ENCODE assay signal across 24 mouse cellular contexts in the genomic region with DNA sequence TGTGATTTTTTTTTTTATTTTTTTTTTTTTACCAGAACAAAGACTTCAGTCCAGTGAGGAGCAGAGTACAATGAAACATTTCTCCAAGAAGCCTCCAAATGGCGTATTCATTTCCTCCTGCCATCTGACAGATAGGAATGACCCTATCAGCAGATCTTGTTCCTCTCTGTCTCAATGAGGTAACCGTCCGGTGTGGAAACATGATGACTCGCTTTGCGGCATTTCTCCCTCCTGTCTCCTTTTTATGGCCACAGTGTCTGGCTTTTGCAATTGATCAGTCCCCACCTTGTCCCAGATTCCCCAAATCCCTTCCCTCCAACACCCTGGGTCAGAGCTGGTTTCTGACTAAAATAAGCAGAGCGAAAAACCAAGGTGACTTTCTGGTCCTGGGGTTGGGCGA.
DNase-seq lines count a peak whose midpoint lies in the region; ATAC-seq lines count a peak whose summit lies in the region.
"Had no signal": no experiment of that assay in that cellular context is flagged by ENCODE, and none has a peak within 500 bp of the region (broad histone marks: within the 10 kb centered on the region; RNA-seq: fewer than 3 reads in every experiment).

No protein-coding gene starts in this region.

- peak; percentile 10 for DNase-seq in adrenal gland, adult 8-10 months
- DNase-seq in adrenal gland, postnatal 14 days: no peak
- peak; percentile 53 for DNase-seq in midbrain, embryonic 11.5 days (ENCODE audit: low spot score, missing footprints)
- no peak for DNase-seq in kidney, postnatal 36 days
- no peak for DNase-seq in cerebellum, postnatal 4 days (ENCODE audit: low spot score in 2 of 2)
- no peak for DNase-seq in left cerebral cortex, adult 11 months (ENCODE audit: low spot score)
- DNase-seq: cerebellum, adult 11-12 months; cerebellum, postnatal 10 days; forebrain, postnatal 0 days; gastrocnemius, postnatal 36 days; kidney, adult 2 months; right cerebral cortex, postnatal 14 days; thymus, adult 2 months; thymus, postnatal 4 days had no signal

- H3K4me2 ChIP-seq in midbrain, embryonic 11.5 days: no peak overlapping the region
- H3K4me2 ChIP-seq in midbrain, embryonic 13.5 days (replicated peaks): no peak overlapping the region
- H3K4me2 ChIP-seq: embryonic facial prominence, embryonic 12.5 days; hindbrain, embryonic 15.5 days; midbrain, embryonic 15.5 days had no signal

- no peaks in the 10 kb centered on the region for H3K9me3 ChIP-seq in midbrain, embryonic 11.5 days (ENCODE audit: control insufficient read depth, low read length)
- H3K9me3 ChIP-seq in midbrain, embryonic 13.5 days: no peaks in the 10 kb centered on the region
- H3K9me3 ChIP-seq: embryonic facial prominence, embryonic 12.5 days; heart, embryonic 10.5 days; hindbrain, embryonic 15.5 days; megakaryocyte, embryonic 14.5 days; midbrain, embryonic 15.5 days had no signal

- H3K9ac ChIP-seq in midbrain, embryonic 11.5 days (ENCODE audit: low read length): no peak overlapping the region
- H3K9ac ChIP-seq in midbrain, embryonic 13.5 days (replicated peaks): no peak overlapping the region
- H3K9ac ChIP-seq: embryonic facial prominence, embryonic 12.5 days; forebrain, postnatal 0 days; hindbrain, embryonic 15.5 days; midbrain, embryonic 15.5 days had no signal

- H3K4me3 ChIP-seq in midbrain, embryonic 11.5 days (ENCODE audit: low read depth, low read length): no peak overlapping the region
- H3K4me3 ChIP-seq in midbrain, embryonic 13.5 days (replicated peaks): no peak overlapping the region
- H3K4me3 ChIP-seq in macrophage (ENCODE audit: inconsistent target): no peak overlapping the region
- H3K4me3 ChIP-seq: embryonic facial prominence, embryonic 12.5 days; heart, embryonic 10.5 days; hindbrain, embryonic 15.5 days; megakaryocyte, embryonic 14.5 days; midbrain, embryonic 15.5 days had no signal

- no peaks in the 10 kb centered on the region for H3K27me3 ChIP-seq in midbrain, embryonic 11.5 days (ENCODE audit: control insufficient read depth, insufficient read depth, low read length)
- no peaks in the 10 kb centered on the region for H3K27me3 ChIP-seq in midbrain, embryonic 13.5 days
- H3K27me3 ChIP-seq: embryonic facial prominence, embryonic 12.5 days; hindbrain, embryonic 15.5 days; megakaryocyte, embryonic 14.5 days; midbrain, embryonic 15.5 days had no signal

- H3K79me2 ChIP-seq in macrophage (ENCODE audit: inconsistent target): no peaks in the 10 kb centered on the region

- 89% methylated on average over 7 of the region's 7 CpGs for WGBS in midbrain, embryonic 11.5 days
- 94% methylated on average over 7 of the region's 7 CpGs for WGBS in midbrain, embryonic 13.5 days
- WGBS in macrophage (ENCODE audit: missing documents): 57% methylated on average over 7 of the region's 7 CpGs

- H3K27ac ChIP-seq in midbrain, embryonic 11.5 days (ENCODE audit: low read depth, low read length): no peak overlapping the region
- H3K27ac ChIP-seq in midbrain, embryonic 13.5 days: no peak overlapping the region
- H3K27ac ChIP-seq in macrophage: peak overlapping the region; percentile 71
- H3K27ac ChIP-seq: embryonic facial prominence, embryonic 12.5 days; heart, embryonic 10.5 days; hindbrain, embryonic 15.5 days; kidney, postnatal 0 days; midbrain, embryonic 15.5 days; stomach, postnatal 0 days had no signal

- ATAC-seq in midbrain, embryonic 11.5 days (ENCODE audit: low FRiP score): no peak
- ATAC-seq in midbrain, embryonic 13.5 days: no peak
- ATAC-seq: CD4-positive, CD25-positive, alpha-beta regulatory T cell, adult 4 months; forebrain, postnatal 0 days; midbrain, embryonic 15.5 days had no signal

- H3K36me3 ChIP-seq in midbrain, embryonic 11.5 days (ENCODE audit: control insufficient read depth, insufficient read depth, low read length): no peaks in the 10 kb centered on the region
- no peaks in the 10 kb centered on the region for H3K36me3 ChIP-seq in midbrain, embryonic 13.5 days
- no peaks in the 10 kb centered on the region for H3K36me3 ChIP-seq in macrophage (ENCODE audit: inconsistent target)
- H3K36me3 ChIP-seq: embryonic facial prominence, embryonic 12.5 days; heart, embryonic 10.5 days; hindbrain, embryonic 15.5 days; midbrain, embryonic 15.5 days had no signal

- H3K4me1 ChIP-seq in midbrain, embryonic 11.5 days (ENCODE audit: control insufficient read depth, insufficient read depth, low read length): no peaks in the 10 kb centered on the region
- no peaks in the 10 kb centered on the region for H3K4me1 ChIP-seq in midbrain, embryonic 13.5 days (replicated peaks)
- H3K4me1 ChIP-seq: heart, embryonic 10.5 days; hindbrain, embryonic 15.5 days; megakaryocyte, embryonic 14.5 days; midbrain, embryonic 15.5 days had no signal

Comparison
In these comparisons a context has a peak if more than half of its experiments do, and no peak if none do; other contexts are left out.
1. DNase-seq: peak in adrenal gland, adult 8-10 months (single experiment) and midbrain, embryonic 11.5 days (single experiment); none in adrenal gland, postnatal 14 days (single experiment), kidney, postnatal 36 days (0 of 2), cerebellum, postnatal 4 days (0 of 2) and left cerebral cortex, adult 11 months (single experiment).